Mouse (Mus musculus): Measurements from ENCODE around the gene Tigit.

Gene Tigit

GRCm38 (mm10) chr16:43664861-43665260, 915 bp upstream of the Tigit start:
- no peak for DNase-seq (ENCODE audit: low read depth, low spot score)

- no peak for DNase-seq (ENCODE audit: low read depth, low spot score)
Observed at GRCm38 (mm10) chr16:43662124-43663004, 1.6 kb downstream of the Tigit start.

- DNase-seq (ENCODE audit: low read depth, low spot score): no peak
Observed at GRCm38 (mm10) chr16:43661576-43661975, 2.4 kb downstream of the Tigit start.

GRCm38 (mm10) chr16:43655183-43655787, 8.7 kb downstream of the Tigit start:
- no peak for DNase-seq (ENCODE audit: low read depth, low spot score)

GRCm38 (mm10) chr16:43654269-43654668, 9.7 kb downstream of the Tigit start:
- DNase-seq (ENCODE audit: low read depth, low spot score): no peak

GRCm38 (mm10) chr16:43653288-43653687, 10.7 kb downstream of the Tigit start:
- DNase-seq (ENCODE audit: low read depth, low spot score): no peak

GRCm38 (mm10) chr16:43650355-43651080, 13.4 kb downstream of the Tigit start:
- DNase-seq (ENCODE audit: low read depth, low spot score): no peak

- no peak for DNase-seq (ENCODE audit: low read depth, low spot score)
Observed at GRCm38 (mm10) chr16:43647641-43648040, 16.3 kb downstream of the Tigit start.

GRCm38 (mm10) chr16:43646943-43647342, 17.0 kb downstream of the Tigit start:
- DNase-seq (ENCODE audit: low read depth, low spot score): no peak

- DNase-seq (ENCODE audit: low read depth, low spot score): no peak
Observed at GRCm38 (mm10) chr16:43645879-43646278, 18.1 kb downstream of the Tigit start.

GRCm38 (mm10) chr16:43641230-43641629, 22.7 kb downstream of the Tigit start:
- DNase-seq (ENCODE audit: low read depth, low spot score): no peak

GRCm38 (mm10) chr16:43638406-43639049, 25.4 kb downstream of the Tigit start:
- no peak for DNase-seq (ENCODE audit: low read depth, low spot score)

- DNase-seq (ENCODE audit: low read depth, low spot score): no peak
Observed at GRCm38 (mm10) chr16:43637241-43637640, 26.7 kb downstream of the Tigit start.

- no peak for DNase-seq (ENCODE audit: low read depth, low spot score)
Observed at GRCm38 (mm10) chr16:43634037-43634436, 29.9 kb downstream of the Tigit start.

- DNase-seq (ENCODE audit: low read depth, low spot score): no peak
Observed at GRCm38 (mm10) chr16:43631758-43632157, 32.2 kb downstream of the Tigit start.

GRCm38 (mm10) chr16:43628662-43629061, 35.3 kb downstream of the Tigit start:
- DNase-seq (ENCODE audit: low read depth, low spot score): no peak

GRCm38 (mm10) chr16:43625956-43626355, 38.0 kb downstream of the Tigit start:
- no peak for DNase-seq (ENCODE audit: low read depth, low spot score)

- DNase-seq (ENCODE audit: low read depth, low spot score): no peak
Observed at GRCm38 (mm10) chr16:43625289-43625688, 38.7 kb downstream of the Tigit start.

- no peak for DNase-seq (ENCODE audit: low read depth, low spot score)
Observed at GRCm38 (mm10) chr16:43624876-43625275, 39.1 kb downstream of the Tigit start.

- no peak for DNase-seq (ENCODE audit: low read depth, low spot score)
Observed at GRCm38 (mm10) chr16:43623315-43624000, 40.5 kb downstream of the Tigit start.

- no peak for DNase-seq (ENCODE audit: low read depth, low spot score)
Observed at GRCm38 (mm10) chr16:43620359-43620758, 43.6 kb downstream of the Tigit start.

Data from embryo, embryonic 11.5 days (tissue).